Mouse (Mus musculus) urinary bladder, postnatal 14 days (tissue): Measurements from ENCODE around the gene Cep89.

Experiments
- DNase-seq: peaks from one replicate; pipeline ENCODE4 v3.0.0; 2021; ENCODE audit warnings: low spot score

Gene Cep89

DNA sequence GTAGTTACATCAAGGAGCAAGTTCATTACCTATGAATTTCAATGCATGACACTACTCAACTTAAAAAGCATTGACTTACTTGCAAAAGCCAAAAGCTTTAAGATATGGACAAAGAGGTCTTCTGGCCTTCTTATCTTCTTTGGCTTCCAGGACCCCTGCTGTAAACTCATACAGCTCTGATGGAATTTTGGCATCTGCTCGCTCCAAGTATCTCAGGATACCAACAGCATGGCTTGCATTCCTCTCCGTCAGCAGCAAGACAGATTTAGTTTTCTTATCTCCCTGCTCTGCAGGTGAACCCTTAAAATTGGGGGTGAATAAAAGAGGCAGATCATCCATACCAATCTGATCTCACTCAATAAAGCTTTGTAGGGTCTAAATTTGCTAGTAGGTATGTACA, 88.3 kb downstream of the Cep89 start:
- no peak for DNase-seq

- no peak for DNase-seq
These were observed 89.7 kb downstream of the Cep89 start for GRCm38 (mm10) chr7:35486553-35486952.
